ENCODE assay signal across 24 mouse cellular contexts in the genomic region with DNA sequence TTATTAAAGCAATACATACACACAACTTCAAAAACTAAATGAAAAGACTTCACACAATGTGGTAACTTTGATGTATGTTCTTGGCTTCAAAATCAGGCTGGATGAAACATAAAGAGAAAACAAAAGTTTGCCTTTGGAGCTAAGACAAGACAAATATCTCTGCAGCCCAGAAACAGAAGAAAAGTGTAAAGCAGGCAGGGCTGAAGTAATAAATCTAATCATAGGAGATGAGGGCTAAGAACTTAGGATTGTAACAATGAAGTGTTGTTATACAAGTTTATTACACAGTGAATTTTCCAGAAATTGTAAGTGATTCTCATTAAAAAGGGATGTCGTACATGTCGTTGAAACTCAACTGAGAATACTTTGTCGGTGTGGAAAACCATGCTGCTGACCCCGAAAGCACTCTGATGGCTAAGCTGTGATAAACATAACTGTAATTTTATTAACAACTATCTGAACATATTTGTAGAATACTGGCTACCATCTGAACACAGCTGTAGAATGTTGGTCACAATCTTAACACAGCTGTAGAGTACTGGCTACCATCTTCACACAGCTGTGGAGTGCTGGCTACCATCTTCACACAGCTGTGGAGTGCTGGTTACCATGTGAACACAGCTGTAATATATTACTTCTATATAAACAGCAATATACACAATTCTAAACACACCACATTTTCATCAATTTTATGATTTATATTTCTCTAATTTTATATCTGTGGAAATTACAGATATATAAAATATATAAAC.
DNase-seq lines count a peak whose midpoint lies in the region; ATAC-seq and TF ChIP-seq lines count a peak whose summit lies in the region.
"Had no signal": no experiment of that assay in that cellular context is flagged by ENCODE, and none has a peak within 500 bp of the region (broad histone marks: within the 10 kb centered on the region; RNA-seq: fewer than 3 reads in every experiment).

No protein-coding gene starts in this region.

- H3K27me3 ChIP-seq in intestine, embryonic 15.5 days (replicated peaks), result no peaks in the 10 kb centered on the region
- H3K27me3 ChIP-seq in intestine, postnatal 0 days (replicated peaks; ENCODE audit: control insufficient read depth, insufficient read depth, low read length), result no peaks in the 10 kb centered on the region
- H3K27me3 ChIP-seq in lung, postnatal 0 days (replicated peaks; ENCODE audit: insufficient read depth, low read length), result no peaks in the 10 kb centered on the region
- no peaks in the 10 kb centered on the region for H3K27me3 ChIP-seq in stomach, embryonic 15.5 days (replicated peaks)
- H3K27me3 ChIP-seq: embryonic facial prominence, embryonic 12.5 days; liver, embryonic 15.5 days had no signal

- H3K36me3 ChIP-seq in intestine, embryonic 15.5 days, result no peaks in the 10 kb centered on the region
- no peaks in the 10 kb centered on the region for H3K36me3 ChIP-seq in intestine, postnatal 0 days (ENCODE audit: control insufficient read depth, insufficient read depth)
- no peaks in the 10 kb centered on the region for H3K36me3 ChIP-seq in lung, postnatal 0 days (ENCODE audit: insufficient read depth, low read length)
- no peaks in the 10 kb centered on the region for H3K36me3 ChIP-seq in stomach, embryonic 15.5 days
- H3K36me3 ChIP-seq: embryonic facial prominence, embryonic 12.5 days; heart, embryonic 10.5 days; liver, embryonic 15.5 days had no signal

- ATAC-seq in intestine, embryonic 15.5 days, result peak; percentile 70
- ATAC-seq in intestine, postnatal 0 days, result no peak
- peak; percentile 90 for ATAC-seq in lung, postnatal 0 days
- peak; percentile 65; the same call in 1 of the 2 replicates for ATAC-seq in stomach, embryonic 15.5 days (ENCODE audit: insufficient read depth, low FRiP score, low read depth)
- ATAC-seq: forebrain, embryonic 14.5 days had no signal

- WGBS in intestine, embryonic 15.5 days, result 67% methylated on average over 4 of the region's 4 CpGs
- 62% methylated on average over 4 of the region's 4 CpGs for WGBS in intestine, postnatal 0 days
- 73% methylated on average over 4 of the region's 4 CpGs for WGBS in lung, postnatal 0 days
- WGBS in stomach, embryonic 15.5 days, result 57% methylated on average over 4 of the region's 4 CpGs

- no peak for TF ChIP-seq CTCF in intestine, postnatal 0 days (IDR thresholded peaks at IDR 0.05; ENCODE audit: low read depth)
- TF ChIP-seq CTCF in lung, postnatal 0 days (IDR thresholded peaks at IDR 0.05), result no peak

- H3K27ac ChIP-seq in intestine, embryonic 15.5 days, result no peak overlapping the region
- H3K27ac ChIP-seq in intestine, postnatal 0 days (ENCODE audit: low read depth, low read length), result no peak overlapping the region
- H3K27ac ChIP-seq in lung, postnatal 0 days (ENCODE audit: low read length), result no peak overlapping the region
- H3K27ac ChIP-seq in stomach, embryonic 15.5 days, result peak overlapping the region; percentile 11; the same call in 1 of the 2 replicates
- H3K27ac ChIP-seq: embryonic facial prominence, embryonic 12.5 days; heart, embryonic 10.5 days; hindbrain, embryonic 14.5 days; layer of hippocampus, adult 2 months; liver, embryonic 15.5 days had no signal

- H3K9me3 ChIP-seq in intestine, embryonic 15.5 days, result no peaks in the 10 kb centered on the region
- no peaks in the 10 kb centered on the region for H3K9me3 ChIP-seq in intestine, postnatal 0 days (ENCODE audit: control insufficient read depth)
- no peaks in the 10 kb centered on the region for H3K9me3 ChIP-seq in lung, postnatal 0 days (ENCODE audit: low read length)
- H3K9me3 ChIP-seq in stomach, embryonic 15.5 days, result no peaks in the 10 kb centered on the region
- H3K9me3 ChIP-seq: embryonic facial prominence, embryonic 12.5 days; heart, embryonic 10.5 days; liver, embryonic 15.5 days had no signal

- DNase-seq in kidney, postnatal 10 days, result peak; percentile 34
- no peak for DNase-seq in kidney, postnatal 36 days
- peak; percentile 42 for DNase-seq in lung, postnatal 0 days (ENCODE audit: low spot score)
- DNase-seq in lung, postnatal 36 days, result no peak
- DNase-seq in liver, result no peak
- DNase-seq: adrenal gland, postnatal 14 days; cerebellum, adult 11 months; cerebellum, adult 9-10 months; embryo, embryonic 11 days; gastrocnemius, postnatal 14 days; kidney, adult 9 months; left cerebral cortex, postnatal 4 days; midbrain, embryonic 14.5 days; thymus, adult 18-20 months; thymus, postnatal 25 days had no signal

- no peak overlapping the region for H3K4me3 ChIP-seq in intestine, embryonic 15.5 days (replicated peaks)
- H3K4me3 ChIP-seq in intestine, postnatal 0 days (ENCODE audit: low read depth, low read length), result no peak overlapping the region
- no peak overlapping the region for H3K4me3 ChIP-seq in lung, postnatal 0 days (ENCODE audit: low read depth, low read length)
- H3K4me3 ChIP-seq in stomach, embryonic 15.5 days (replicated peaks), result no peak overlapping the region
- H3K4me3 ChIP-seq: embryonic facial prominence, embryonic 12.5 days; heart, embryonic 10.5 days; layer of hippocampus, adult 2 months; liver, embryonic 15.5 days had no signal

- H3K4me2 ChIP-seq in intestine, embryonic 15.5 days (replicated peaks), result no peak overlapping the region
- H3K4me2 ChIP-seq in intestine, postnatal 0 days (replicated peaks; ENCODE audit: low read depth), result no peak overlapping the region
- no peak overlapping the region for H3K4me2 ChIP-seq in lung, postnatal 0 days (replicated peaks; ENCODE audit: low read depth, low read length)
- H3K4me2 ChIP-seq in stomach, embryonic 15.5 days, result no peak overlapping the region
- H3K4me2 ChIP-seq: embryonic facial prominence, embryonic 12.5 days; hindbrain, embryonic 14.5 days; liver, embryonic 15.5 days had no signal

- no peak for TF ChIP-seq EP300 in lung, postnatal 0 days (IDR thresholded peaks at IDR 0.05)

- no peaks in the 10 kb centered on the region for H3K4me1 ChIP-seq in intestine, embryonic 15.5 days (replicated peaks)
- no peaks in the 10 kb centered on the region for H3K4me1 ChIP-seq in intestine, postnatal 0 days (replicated peaks; ENCODE audit: control insufficient read depth, insufficient read depth, low read length)
- H3K4me1 ChIP-seq in lung, postnatal 0 days (ENCODE audit: insufficient read depth, low read depth, low read length), result 0 out of 2 replicates have a peak, but pooled peaks cover 3% of the 10 kb centered on the region
- H3K4me1 ChIP-seq in stomach, embryonic 15.5 days, result no peaks in the 10 kb centered on the region
- H3K4me1 ChIP-seq: embryonic facial prominence, embryonic 12.5 days; heart, embryonic 10.5 days; liver, embryonic 15.5 days had no signal

- no peak overlapping the region for H3K9ac ChIP-seq in intestine, embryonic 15.5 days
- H3K9ac ChIP-seq in intestine, postnatal 0 days (ENCODE audit: low read depth, low read length), result no peak overlapping the region
- H3K9ac ChIP-seq in lung, postnatal 0 days (replicated peaks; ENCODE audit: low read depth), result no peak overlapping the region
- H3K9ac ChIP-seq in stomach, embryonic 15.5 days, result no peak overlapping the region
- H3K9ac ChIP-seq: embryonic facial prominence, embryonic 12.5 days; hindbrain, embryonic 14.5 days; liver, embryonic 15.5 days had no signal

Comparison
In these comparisons a context has a peak if more than half of its experiments do, and no peak if none do; other contexts are left out.
1. DNase-seq: peak in kidney, postnatal 10 days (single experiment) and lung, postnatal 0 days (single experiment); none in kidney, postnatal 36 days (0 of 2), lung, postnatal 36 days (single experiment) and liver (single experiment).